Mouse (Mus musculus) midbrain, embryonic 14.5 days (tissue): Measurements from ENCODE around the gene Coq4. TPM values are rescaled to one million over a fixed set of nuclear protein-coding genes. Genes with fewer than 3 reads are reported as not detected.
"Not testable (repeated sequence)": the region's sequence is repeated elsewhere in the genome, so short reads cannot be mapped to it uniquely, and the experiment has no call there.

Experiments used
- ATAC-seq: fragments of 200-750 bp; cut with Nextera tagmentation; 2 replicates; pipeline ENCODE4 v1.8.0; 2017; ENCODE audit warnings: moderate number of reproducible peaks, moderate library complexity; ENCODE audit not compliant: low FRiP score, low TSS enrichment
- DNase-seq: peaks from one replicate; pipeline ENCODE4 v3.0.0-alpha.2; 2015
- H3K27ac ChIP-seq: fragments of 300-500 bp; sonication (generic); replicated peaks from 2 replicates; pipeline ENCODE4 v1.5.1; 2014; ENCODE audit warnings: mild to moderate bottlenecking, low read depth, low read length, moderate library complexity
- H3K27me3 ChIP-seq: fragments of 300-500 bp; sonication (generic); 2 replicates; pipeline ENCODE4 v1.6.1; 2014; ENCODE audit warnings: low read length, control low read depth, mixed read lengths; ENCODE audit not compliant: control insufficient read depth, insufficient read depth
- H3K36me3 ChIP-seq: fragments of 300-500 bp; sonication (generic); 2 replicates; pipeline ENCODE4 v1.6.1; 2014; ENCODE audit warnings: low read length, control low read depth; ENCODE audit not compliant: control insufficient read depth, insufficient read depth
- H3K4me1 ChIP-seq: fragments of 300-500 bp; sonication (generic); 2 replicates; pipeline ENCODE4 v1.6.1; 2014; ENCODE audit warnings: mild to moderate bottlenecking, antibody characterized with exemption, low read length, control low read depth; ENCODE audit not compliant: control insufficient read depth, insufficient read depth
- H3K4me2 ChIP-seq: fragments of 300-500 bp; sonication (generic); 2 replicates; pipeline ENCODE4 v1.6.1; 2014; ENCODE audit warnings: mild to moderate bottlenecking, low read length, moderate library complexity
- H3K4me3 ChIP-seq: fragments of 300-500 bp; sonication (generic); replicated peaks from 2 replicates; pipeline ENCODE4 v1.5.1; 2014; ENCODE audit warnings: low read depth, low read length
- H3K9ac ChIP-seq: fragments of 300-500 bp; sonication (generic); replicated peaks from 2 replicates; pipeline ENCODE4 v1.6.1; 2014; ENCODE audit warnings: mild to moderate bottlenecking, low read length, moderate library complexity
- H3K9me3 ChIP-seq: fragments of 300-500 bp; sonication (generic); 2 replicates; pipeline ENCODE4 v1.6.1; 2016; ENCODE audit warnings: low read length, control low read depth, mixed read lengths; ENCODE audit not compliant: control insufficient read depth
- WGBS: fragments of 180-500 bp; shearing (Covaris S2); extraction: QIAGEN DNeasy Blood & Tissue Kit; methylation state at CpG from one replicate; pipeline ENCODE4 v1.1.7; 2014; 5-methylcytosine and 5-hydroxymethylcytosine counted together
- polyA plus RNA-seq: library from polyadenylated mRNA; unstranded; fragments of >200 nt; fragmentation: Nextera tagmentation; extraction: Ambion mirVana; gene quantifications from 2 replicates; pipeline ENCODE4 v1.2.1, GENCODE M21; 2014

Coq4 gene
- polyA plus RNA-seq, 1 experiment from 2014 or later = 37.6 TPM

DNA sequence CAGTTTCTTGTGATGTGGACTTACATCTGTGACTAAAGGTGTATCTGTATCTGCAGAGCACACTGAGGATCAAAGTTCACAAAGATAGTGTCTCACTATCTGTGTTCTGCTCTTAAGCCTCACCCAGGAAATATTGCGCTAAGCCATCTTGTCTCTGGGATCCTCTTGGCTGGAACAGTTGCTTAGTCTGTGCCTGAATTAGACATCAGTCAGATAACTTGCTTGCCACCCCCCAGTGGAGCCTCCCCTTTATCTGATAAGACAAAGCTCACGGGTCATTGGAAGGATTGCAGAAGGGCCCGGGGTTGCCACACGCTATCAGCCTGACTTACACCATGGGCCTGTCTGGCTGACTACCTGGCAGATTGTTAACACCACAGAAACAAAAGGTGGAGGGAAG lies 14.0 kb upstream of the Coq4 start:
- WGBS = 97% methylated on average over 4 of the region's 4 CpGs
- DNase-seq (no peak), ATAC-seq (no peak)
- Histone ChIP-seq H3K9ac (no peak overlapping the region), H3K36me3 (peaks cover 24% of the 10 kb centered on the region), H3K27ac (no peak overlapping the region), H3K4me1 (no peaks in the 10 kb centered on the region), H3K4me2 (no peak overlapping the region), H3K9me3 (no peaks in the 10 kb centered on the region), H3K27me3 (no peaks in the 10 kb centered on the region), H3K4me3 (no peak overlapping the region)

DNA sequence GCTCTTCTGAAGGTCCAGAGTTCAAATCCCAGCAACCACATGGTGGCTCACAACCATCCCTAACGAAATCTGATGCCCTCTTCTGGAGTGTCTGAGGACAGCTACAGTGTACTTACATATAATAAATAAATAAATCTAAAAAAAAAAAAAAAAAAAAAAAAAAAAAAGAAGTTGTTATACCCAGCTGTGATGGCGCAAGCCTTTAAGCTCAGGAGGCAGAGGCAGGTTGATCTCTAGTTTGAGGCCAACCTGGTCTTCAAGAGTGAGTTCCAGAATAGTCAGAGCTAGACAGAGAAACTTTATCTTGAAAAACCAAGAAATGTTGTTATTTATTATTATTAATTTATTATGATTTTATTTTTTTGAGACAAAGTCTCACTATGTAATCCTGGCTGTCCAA lies 6.0 kb upstream of the Coq4 start:
- H3K27ac ChIP-seq, H3K9me3 ChIP-seq, H3K4me3 ChIP-seq, H3K4me1 ChIP-seq, H3K9ac ChIP-seq, DNase-seq, H3K27me3 ChIP-seq, ATAC-seq, H3K4me2 ChIP-seq: not testable (repeated sequence)
- WGBS = 96% methylated on average over 2 of the region's 2 CpGs
- peaks cover 92% of the 10 kb centered on the region for H3K36me3 ChIP-seq

- WGBS = 73% methylated on average over 4 of the region's 4 CpGs
- peaks cover 10% of the 10 kb centered on the region for H3K4me1 ChIP-seq
- ATAC-seq = no peak
- H3K9me3 ChIP-seq = no peaks in the 10 kb centered on the region
- no peak overlapping the region for H3K4me3 ChIP-seq
- H3K9ac ChIP-seq = no peak overlapping the region
- H3K4me2 ChIP-seq = no peak overlapping the region
- H3K36me3 ChIP-seq = peaks cover 64% of the 10 kb centered on the region
- H3K27ac ChIP-seq = no peak overlapping the region
- H3K27me3 ChIP-seq = no peaks in the 10 kb centered on the region
- DNase-seq = no peak
Measured at GRCm38 (mm10) chr2:29784290-29784689, 3.0 kb upstream of the Coq4 start.

DNA sequence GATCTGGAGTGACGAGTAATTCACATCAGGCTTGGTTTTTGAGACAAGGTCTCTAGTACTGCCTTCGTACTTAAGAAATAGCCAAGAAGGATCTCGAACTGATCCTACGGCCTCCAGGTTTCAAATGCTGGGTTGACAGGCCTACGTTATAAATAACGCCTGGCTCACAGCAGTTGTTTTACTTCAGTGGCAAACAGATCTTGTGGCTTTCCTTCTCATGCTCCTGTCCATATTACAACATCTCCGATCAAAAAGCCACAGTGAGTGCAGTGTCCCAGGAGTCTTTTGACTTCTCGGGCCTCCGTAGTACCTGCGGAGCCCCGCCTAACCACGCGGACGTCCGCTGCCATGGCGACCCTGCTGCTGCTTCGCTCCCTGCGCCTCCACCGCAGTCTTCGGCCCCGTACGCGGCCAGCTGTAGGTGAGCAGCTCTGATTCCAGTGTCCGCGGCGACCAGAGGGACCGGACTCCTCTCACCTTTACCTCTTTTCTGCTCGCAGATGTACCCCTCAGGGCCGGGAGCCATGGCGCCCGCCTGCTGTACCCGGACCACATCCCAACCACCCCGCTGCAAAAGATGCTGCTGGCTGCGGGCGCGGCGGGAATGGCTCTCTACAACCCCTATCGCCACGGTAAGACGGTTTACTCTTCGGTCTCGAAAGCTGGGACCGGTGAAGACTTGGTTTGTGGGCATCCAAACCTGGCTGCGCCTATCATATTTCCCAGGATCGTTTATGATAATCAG lies 816 bp downstream of the Coq4 start, which contains the start of gene Trub2:
Gene Trub2, minus strand, starts transcription at position 566 of the 745 bp plus-strand sequence.
- H3K27me3 ChIP-seq = no peaks in the 10 kb centered on the region
- under 1% methylated on average over 45 of the region's 45 CpGs for WGBS
- peak within 1 kb of the TSS; percentile 74 for H3K27ac ChIP-seq
- peak; percentile 89 for DNase-seq
- H3K9ac ChIP-seq = peak within 1 kb of the TSS; percentile 70
- peaks cover 51% of the 10 kb centered on the region for H3K36me3 ChIP-seq
- H3K9me3 ChIP-seq = no peaks in the 10 kb centered on the region
- peaks cover 10% of the 10 kb centered on the region for H3K4me1 ChIP-seq
- H3K4me2 ChIP-seq = peak within 1 kb of the TSS; percentile 85
- peak within 1 kb of the TSS; percentile 62 for H3K4me3 ChIP-seq
- peak; percentile 84 for ATAC-seq

DNA sequence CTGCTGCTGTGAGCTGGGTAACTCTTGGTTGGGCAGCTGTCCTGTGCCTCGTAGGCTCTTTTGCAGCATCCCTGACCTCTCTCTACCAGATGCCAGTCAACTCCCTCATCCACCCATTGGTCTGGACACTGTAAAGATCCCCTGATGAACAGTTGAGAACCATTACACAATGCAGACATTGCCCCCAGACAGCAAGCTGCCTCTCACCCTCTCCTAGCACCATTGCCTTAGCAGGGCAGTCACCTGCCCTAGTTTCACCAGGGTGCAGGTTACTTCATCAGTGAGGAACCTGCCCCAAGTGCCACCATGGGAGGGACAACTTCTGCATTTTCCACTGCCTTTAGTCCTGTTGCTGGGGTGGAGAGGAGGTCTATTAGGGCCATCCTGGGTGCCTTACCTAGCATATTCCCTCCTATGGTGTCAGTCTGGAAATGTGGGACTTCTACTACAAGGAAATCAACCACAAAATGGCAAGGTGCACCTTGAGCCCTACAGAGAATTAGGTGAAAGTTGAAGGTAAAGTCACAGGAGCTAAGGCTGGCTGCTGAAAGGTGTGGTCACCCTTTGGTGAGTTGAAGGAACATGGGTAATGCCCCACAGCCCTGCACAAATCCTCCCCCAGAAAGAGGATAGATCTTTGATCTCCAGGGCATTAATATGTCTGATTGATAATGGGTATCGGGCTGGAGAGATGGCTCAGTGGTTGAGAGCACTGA lies 5.6 kb downstream of the Coq4 start:
- no peak overlapping the region for H3K4me2 ChIP-seq
- no peaks in the 10 kb centered on the region for H3K9me3 ChIP-seq
- peaks cover 49% of the 10 kb centered on the region for H3K36me3 ChIP-seq
- WGBS = 95% methylated on average over 2 of the region's 2 CpGs
- H3K9ac ChIP-seq = no peak overlapping the region
- ATAC-seq = no peak
- DNase-seq = no peak
- no peak overlapping the region for H3K4me3 ChIP-seq
- 0 out of 2 replicates have a peak, but pooled peaks cover 3% of the 10 kb centered on the region for H3K4me1 ChIP-seq
- H3K27ac ChIP-seq = no peak overlapping the region
- H3K27me3 ChIP-seq = no peaks in the 10 kb centered on the region

- Histone ChIP-seq H3K9me3 (no peaks in the 10 kb centered on the region), H3K27ac (peak within 1 kb of the TSS; percentile 92), H3K36me3 (peaks cover 34% of the 10 kb centered on the region), H3K27me3 (no peaks in the 10 kb centered on the region), H3K4me2 (peak within 1 kb of the TSS; percentile 74), H3K4me1 (peaks cover 8% of the 10 kb centered on the region), H3K9ac (peak within 1 kb of the TSS; percentile 91), H3K4me3 (peak within 1 kb of the TSS; percentile 88)
- peak; percentile 98 for ATAC-seq
- peak; percentile 98 for DNase-seq
- 5% methylated on average over 27 of the region's 28 CpGs for WGBS
Measured at GRCm38 (mm10) chr2:29802075-29802826, 15.0 kb downstream of the Coq4 start, which contains the start of gene Slc27a4. Gene Slc27a4, plus strand, starts transcription at chr2:29802634.

DNA sequence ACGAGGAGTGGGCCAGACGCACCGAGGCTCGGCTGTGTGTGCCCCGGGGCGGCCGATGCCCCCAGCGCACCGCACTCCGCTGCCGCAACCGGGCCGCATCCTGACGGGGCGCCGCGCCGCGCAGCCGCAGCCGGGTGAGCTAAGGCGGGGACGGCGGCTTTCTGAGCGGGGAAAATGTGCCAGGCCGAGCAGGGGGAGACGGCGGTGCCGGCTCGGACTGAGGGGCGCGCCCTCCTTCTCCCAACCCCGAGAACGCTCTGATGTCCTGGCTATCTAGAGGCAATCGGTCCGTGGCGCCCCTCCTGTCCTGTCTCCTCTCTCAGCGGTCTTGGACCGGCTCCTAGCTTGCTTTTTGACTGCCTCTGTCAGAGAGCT lies 15.5 kb downstream of the Coq4 start:
- Histone ChIP-seq H3K4me3 (peak overlapping the region; percentile 88), H3K27me3 (no peaks in the 10 kb centered on the region), H3K9me3 (no peaks in the 10 kb centered on the region), H3K27ac (peak overlapping the region; percentile 92), H3K9ac (peak overlapping the region; percentile 91), H3K4me2 (peak overlapping the region; percentile 74), H3K36me3 (peaks cover 37% of the 10 kb centered on the region), H3K4me1 (peaks cover 8% of the 10 kb centered on the region)
- DNase-seq (no peak), ATAC-seq (no peak)
- 0% methylated on average over 30 of the region's 39 CpGs for WGBS

DNA sequence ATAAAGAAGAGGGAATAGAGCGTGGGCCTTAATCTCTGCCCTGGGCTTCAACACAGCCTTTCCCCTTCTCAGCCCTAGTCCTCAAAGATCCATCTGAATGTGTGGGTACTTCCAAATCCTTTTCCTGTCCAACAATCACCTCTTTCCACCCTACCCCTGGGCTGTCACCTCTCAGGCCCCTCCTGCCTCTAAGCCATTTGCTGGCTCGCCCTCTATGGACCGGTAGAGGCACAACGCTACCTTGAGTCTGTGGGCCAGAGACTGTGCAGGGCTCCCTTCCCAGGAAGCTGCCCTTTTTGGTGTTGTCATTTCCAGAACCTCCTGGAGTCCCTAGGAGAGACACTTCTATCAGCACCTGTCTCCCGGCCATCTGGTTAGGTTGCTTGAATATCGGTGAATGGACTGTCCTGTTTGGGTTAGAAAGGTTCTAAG lies 16.1 kb downstream of the Coq4 start:
- 21% methylated on average over 6 of the region's 6 CpGs for WGBS
- peaks cover 43% of the 10 kb centered on the region for H3K36me3 ChIP-seq
- H3K9ac ChIP-seq = peak overlapping the region; percentile 91
- H3K9me3 ChIP-seq = no peaks in the 10 kb centered on the region
- peak overlapping the region; percentile 88 for H3K4me3 ChIP-seq
- H3K4me2 ChIP-seq = peak overlapping the region; percentile 74
- DNase-seq = peak; percentile 63
- H3K27ac ChIP-seq = peak overlapping the region; percentile 92
- H3K4me1 ChIP-seq = peaks cover 8% of the 10 kb centered on the region
- ATAC-seq = no peak
- H3K27me3 ChIP-seq = no peaks in the 10 kb centered on the region
